Mouse (Mus musculus) forebrain, embryonic 14.5 days (tissue): ENCODE data around the gene Card10. TPM values are rescaled to one million over a fixed set of nuclear protein-coding genes. Genes with fewer than 3 reads are reported as not detected.

Experiments
- ATAC-seq: fragments of 200-750 bp; cut with Nextera tagmentation; 2 replicates; pipeline ENCODE4 v1.8.0; 2017; ENCODE audit warnings: mild to moderate bottlenecking, moderate library complexity
- DNase-seq: peaks from one replicate; pipeline ENCODE4 v3.0.0-alpha.2; 2015; ENCODE audit warnings: low spot score
- H3K27ac ChIP-seq: fragments of 300-500 bp; sonication (generic); 2 replicates; pipeline ENCODE4 v1.5.1; 2014; ENCODE audit warnings: low read depth, mild to moderate bottlenecking, control low read depth, low read length, moderate library complexity
- H3K27me3 ChIP-seq: fragments of 300-500 bp; sonication (generic); replicated peaks from 2 replicates; pipeline ENCODE4 v1.6.1; 2014; ENCODE audit warnings: low read length, control low read depth, mixed read lengths; ENCODE audit not compliant: control insufficient read depth, insufficient read depth
- H3K36me3 ChIP-seq: fragments of 300-500 bp; sonication (generic); 2 replicates; pipeline ENCODE4 v1.6.1; 2014; ENCODE audit warnings: low read length, control low read depth; ENCODE audit not compliant: control insufficient read depth, insufficient read depth
- H3K4me1 ChIP-seq: fragments of 300-500 bp; sonication (generic); 2 replicates; pipeline ENCODE4 v1.6.1; 2014; ENCODE audit warnings: antibody characterized with exemption, low read length, control low read depth; ENCODE audit not compliant: control insufficient read depth, insufficient read depth
- H3K4me2 ChIP-seq: fragments of 300-500 bp; sonication (generic); 2 replicates; pipeline ENCODE4 v1.6.1; 2014; ENCODE audit warnings: mild to moderate bottlenecking, control low read depth, low read length
- H3K4me3 ChIP-seq: fragments of 300-500 bp; sonication (generic); 2 replicates; pipeline ENCODE4 v1.5.1; 2014; ENCODE audit warnings: low read depth, low read length, control low read depth
- H3K9ac ChIP-seq: fragments of 300-500 bp; sonication (generic); 2 replicates; pipeline ENCODE4 v1.6.1; 2014; ENCODE audit warnings: mild to moderate bottlenecking, low read length, control low read depth, moderate library complexity
- H3K9me3 ChIP-seq: fragments of 300-500 bp; sonication (generic); replicated peaks from 2 replicates; pipeline ENCODE4 v1.6.1; 2016; ENCODE audit warnings: low read length, control low read depth, mixed read lengths; ENCODE audit not compliant: control insufficient read depth
- WGBS: fragments of 180-500 bp; shearing (Covaris S2); extraction: QIAGEN DNeasy Blood & Tissue Kit; methylation state at CpG from one replicate; pipeline ENCODE4 v1.1.7; 2014; 5-methylcytosine and 5-hydroxymethylcytosine counted together
- polyA plus RNA-seq: library from polyadenylated mRNA; unstranded; fragments of >200 nt; fragmentation: Nextera tagmentation; extraction: Ambion mirVana; gene quantifications from 2 replicates; pipeline ENCODE4 v1.2.1, GENCODE M21; 2014

The Card10 gene
- polyA plus RNA-seq, 1 experiment from 2014 or later, result 1.1 TPM

- WGBS, result 3% methylated on average over 5 of the region's 5 CpGs
- H3K9ac ChIP-seq, result no peak overlapping the region
Observed at GRCm38 (mm10) chr15:78744206-78744605, 58.6 kb downstream of the Card10 start.

GRCm38 (mm10) chr15:78742831-78743230 lies 60.0 kb downstream of the Card10 start:
- no peaks in the 10 kb centered on the region for H3K27me3 ChIP-seq
- no peak overlapping the region for H3K4me3 ChIP-seq
- H3K36me3 ChIP-seq, result no peaks in the 10 kb centered on the region
- H3K9me3 ChIP-seq, result no peaks in the 10 kb centered on the region
- peaks cover 2% of the 10 kb centered on the region; the same call in 1 of the 2 replicates for H3K4me1 ChIP-seq
- ATAC-seq, result no peak
- WGBS, result 85% methylated on average over 8 of the region's 10 CpGs
- 0 out of 2 replicates have a peak overlapping the region, but pooled peaks have one; percentile 2 for H3K27ac ChIP-seq
- no peak overlapping the region for H3K9ac ChIP-seq
- no peak overlapping the region for H3K4me2 ChIP-seq
- no peak for DNase-seq

More at GRCm38 (mm10) chr15:78744206-78744605, 58.6 kb downstream of the Card10 start:
- Histone ChIP-seq H3K9me3 (no peaks in the 10 kb centered on the region), H3K4me1 (peaks cover 2% of the 10 kb centered on the region; the same call in 1 of the 2 replicates), H3K27ac (no peak overlapping the region), H3K36me3 (no peaks in the 10 kb centered on the region), H3K4me3 (no peak overlapping the region), H3K27me3 (no peaks in the 10 kb centered on the region), H3K4me2 (no peak overlapping the region)
- peak; percentile 91 for DNase-seq
- peak; percentile 79 for ATAC-seq

- Histone ChIP-seq H3K27ac (no peak overlapping the region), H3K9ac (no peak overlapping the region), H3K4me3 (no peak overlapping the region), H3K4me2 (no peak overlapping the region), H3K27me3 (no peaks in the 10 kb centered on the region), H3K9me3 (no peaks in the 10 kb centered on the region), H3K4me1 (peaks cover 20% of the 10 kb centered on the region), H3K36me3 (no peaks in the 10 kb centered on the region)
- ATAC-seq (no peak), DNase-seq (no peak)
- 75% methylated on average over 12 of the region's 12 CpGs for whole genome bisulfite sequencing
Observed at GRCm38 (mm10) chr15:78740662-78741061, 62.2 kb downstream of the Card10 start.

GRCm38 (mm10) chr15:78737146-78737545 lies 65.7 kb downstream of the Card10 start:
- Histone ChIP-seq H3K27me3 (no peaks in the 10 kb centered on the region), H3K9ac (peak overlapping the region; percentile 37; the same call in 1 of the 2 replicates), H3K36me3 (no peaks in the 10 kb centered on the region), H3K4me3 (no peak overlapping the region), H3K27ac (peak overlapping the region; percentile 95), H3K9me3 (no peaks in the 10 kb centered on the region), H3K4me2 (no peak overlapping the region), H3K4me1 (peaks cover 26% of the 10 kb centered on the region)
- DNase-seq (no peak), ATAC-seq (no peak)
- WGBS, result 72% methylated on average over 6 of the region's 6 CpGs

- Histone ChIP-seq H3K4me2 (peak overlapping the region; percentile 1; the same call in 1 of the 2 replicates), H3K9me3 (no peaks in the 10 kb centered on the region), H3K4me1 (peaks cover 26% of the 10 kb centered on the region), H3K27me3 (no peaks in the 10 kb centered on the region), H3K4me3 (no peak overlapping the region), H3K9ac (peak overlapping the region; percentile 37; the same call in 1 of the 2 replicates), H3K36me3 (no peaks in the 10 kb centered on the region), H3K27ac (peak overlapping the region; percentile 95)
- 35% methylated on average over 7 of the region's 7 CpGs for WGBS
- ATAC-seq (peak; percentile 42), DNase-seq (peak; percentile 72)
Observed at GRCm38 (mm10) chr15:78736681-78737100, 66.2 kb downstream of the Card10 start.

GRCm38 (mm10) chr15:78736181-78736579 lies 66.7 kb downstream of the Card10 start:
- 37% methylated on average over 3 of the region's 3 CpGs for WGBS
- Histone ChIP-seq H3K27ac (peak overlapping the region; percentile 95), H3K27me3 (no peaks in the 10 kb centered on the region), H3K9ac (peak overlapping the region; percentile 52; the same call in 1 of the 2 replicates), H3K4me3 (no peak overlapping the region), H3K9me3 (no peaks in the 10 kb centered on the region), H3K4me1 (peaks cover 26% of the 10 kb centered on the region), H3K4me2 (peak overlapping the region; percentile 40), H3K36me3 (no peaks in the 10 kb centered on the region)
- DNase-seq (peak; percentile 75), ATAC-seq (peak; percentile 56)

- no peak overlapping the region for H3K4me3 ChIP-seq
- DNase-seq (peak; percentile 93), ATAC-seq (peak; percentile 93)
- peaks cover 26% of the 10 kb centered on the region for H3K4me1 ChIP-seq
- H3K4me2 ChIP-seq, result peak overlapping the region; percentile 40
- no peaks in the 10 kb centered on the region for H3K9me3 ChIP-seq
- 11% methylated on average over 17 of the region's 17 CpGs for WGBS
- peak overlapping the region; percentile 52 for H3K9ac ChIP-seq
- H3K27ac ChIP-seq, result peak overlapping the region; percentile 95
- H3K27me3 ChIP-seq, result no peaks in the 10 kb centered on the region
- H3K36me3 ChIP-seq, result no peaks in the 10 kb centered on the region
Observed at GRCm38 (mm10) chr15:78735431-78736180, 67.2 kb downstream of the Card10 start.

- Histone ChIP-seq H3K36me3 (no peaks in the 10 kb centered on the region), H3K9me3 (no peaks in the 10 kb centered on the region), H3K9ac (no peak overlapping the region), H3K27ac (no peak overlapping the region), H3K4me3 (no peak overlapping the region), H3K4me2 (no peak overlapping the region), H3K4me1 (peaks cover 18% of the 10 kb centered on the region), H3K27me3 (no peaks in the 10 kb centered on the region)
- ATAC-seq, result no peak
- DNase-seq, result no peak
- WGBS, result 45% methylated on average over 4 of the region's 4 CpGs
Observed at GRCm38 (mm10) chr15:78731830-78732229, 71.0 kb downstream of the Card10 start.
